Mouse (Mus musculus): ENCODE measurements around the gene Ip6k1. TPM values are rescaled to one million over a fixed set of nuclear protein-coding genes. Genes with fewer than 3 reads are reported as not detected.

Gene Ip6k1
- polyA plus RNA-seq, 1 experiment from 2014 or later, result 71.9 TPM

DNA sequence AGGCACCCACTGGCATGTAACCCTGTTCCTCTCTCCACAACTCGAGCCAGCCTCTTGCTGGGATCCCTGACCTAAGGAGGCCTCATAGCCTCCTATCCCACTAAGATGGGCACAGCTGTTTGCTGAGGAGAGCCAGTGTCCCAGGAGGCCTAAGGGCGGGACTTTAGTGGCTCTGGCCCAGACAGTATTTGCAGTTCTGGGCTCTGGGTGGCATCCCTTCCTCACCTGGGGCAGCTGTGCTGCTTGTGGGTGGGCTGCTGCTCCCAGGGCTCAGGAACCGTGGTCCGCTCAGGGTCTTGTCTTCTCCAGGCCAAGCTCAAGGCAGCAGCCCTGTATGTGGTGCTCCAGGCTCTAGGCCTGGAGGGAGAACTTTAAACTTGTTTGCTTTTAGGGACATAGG, 44.3 kb downstream of the Ip6k1 start:
- H3K36me3 ChIP-seq, result peaks cover 69% of the 10 kb centered on the region
- ATAC-seq (ENCODE audit: insufficient number of reproducible peaks, insufficient read depth, low FRiP score, low TSS enrichment, low read depth), result no peak
- no peak overlapping the region for H3K4me2 ChIP-seq
- peaks cover 26% of the 10 kb centered on the region for H3K4me1 ChIP-seq
- H3K9ac ChIP-seq, result no peak overlapping the region
- no peak overlapping the region for H3K27ac ChIP-seq
- no peaks in the 10 kb centered on the region for H3K9me3 ChIP-seq
- 84% methylated on average over 4 of the region's 4 CpGs for WGBS
- no peak overlapping the region for H3K4me3 ChIP-seq
- H3K27me3 ChIP-seq, result no peaks in the 10 kb centered on the region

DNA sequence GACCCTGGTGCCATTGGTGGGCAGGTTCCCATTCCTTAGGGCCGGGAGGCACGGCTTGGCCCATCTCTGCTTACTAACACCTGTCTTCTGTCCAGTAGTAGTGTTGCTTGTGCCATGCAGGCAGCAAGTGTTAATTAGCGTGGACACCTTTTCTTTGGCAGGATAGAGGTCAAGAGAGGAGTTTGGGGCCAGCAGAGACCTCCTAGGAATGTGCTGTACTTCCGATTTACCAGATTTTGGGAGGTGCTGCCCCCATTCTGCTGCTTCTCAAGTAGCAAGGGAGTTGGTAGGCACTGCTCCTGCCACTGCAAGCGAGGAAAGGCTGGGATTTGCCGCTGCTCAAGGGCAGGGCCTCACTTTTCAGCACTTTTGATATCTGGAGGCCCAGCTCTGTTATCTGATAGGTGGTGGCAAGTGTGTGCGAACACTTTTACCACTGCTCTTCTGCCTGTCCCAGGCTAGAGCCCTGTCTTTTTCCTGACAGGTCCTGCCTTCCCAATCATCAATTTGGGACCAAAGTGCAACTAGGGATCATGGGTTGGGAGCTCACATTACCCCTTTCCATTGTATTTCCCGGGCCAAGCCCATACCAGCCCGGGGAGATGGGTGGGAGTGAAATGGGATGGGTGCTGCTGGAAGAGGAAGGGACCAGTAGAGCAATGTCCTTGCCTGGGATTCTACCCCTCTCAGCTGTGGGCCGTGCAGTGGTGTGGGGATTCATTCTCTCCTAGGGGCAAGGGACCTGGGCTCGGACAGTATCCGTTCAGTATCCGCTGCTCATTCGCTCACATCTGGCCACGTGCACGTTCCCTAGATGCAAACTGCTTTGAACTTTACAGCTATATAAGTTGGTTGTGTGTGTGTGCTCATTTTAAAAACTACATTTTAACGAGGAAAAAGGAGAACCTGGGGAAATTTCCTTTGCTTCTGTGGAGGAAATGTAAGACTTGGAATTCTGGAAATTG, 45.6 kb downstream of the Ip6k1 start:
- Histone ChIP-seq H3K9ac (peak overlapping the region; percentile 70), H3K36me3 (peaks cover 66% of the 10 kb centered on the region), H3K27me3 (no peaks in the 10 kb centered on the region), H3K4me3 (peak overlapping the region; percentile 67), H3K4me2 (peak overlapping the region; percentile 92), H3K27ac (peak overlapping the region; percentile 57), H3K4me1 (peaks cover 33% of the 10 kb centered on the region), H3K9me3 (no peaks in the 10 kb centered on the region)
- no peak for ATAC-seq (ENCODE audit: insufficient number of reproducible peaks, insufficient read depth, low FRiP score, low TSS enrichment, low read depth)
- 40% methylated on average over 17 of the region's 17 CpGs for whole genome bisulfite sequencing

DNA sequence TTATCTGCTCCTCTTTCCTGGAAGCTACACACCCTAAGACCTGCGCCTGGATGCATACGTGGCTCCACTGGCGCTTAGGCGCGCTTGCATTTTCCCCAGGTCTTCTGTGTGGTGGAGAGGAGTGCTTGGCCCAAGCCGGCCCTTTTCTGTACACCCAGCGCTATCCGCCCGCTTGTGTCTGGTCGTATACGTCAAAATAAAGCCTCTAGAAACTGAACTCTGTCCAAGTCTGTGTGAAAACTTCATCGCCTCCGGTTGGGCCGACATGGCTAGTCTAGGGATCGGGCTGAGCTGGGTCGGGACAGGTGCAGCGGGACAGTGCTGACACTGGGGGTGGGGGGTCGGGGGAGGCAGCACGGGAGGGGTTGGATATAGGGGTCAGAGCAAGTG, 46.3 kb downstream of the Ip6k1 start:
- Histone ChIP-seq H3K4me1 (peaks cover 39% of the 10 kb centered on the region), H3K36me3 (peaks cover 65% of the 10 kb centered on the region), H3K9ac (peak overlapping the region; percentile 70), H3K9me3 (no peaks in the 10 kb centered on the region), H3K27ac (peak overlapping the region; percentile 57), H3K4me2 (peak overlapping the region; percentile 92), H3K27me3 (no peaks in the 10 kb centered on the region), H3K4me3 (peak overlapping the region; percentile 67)
- ATAC-seq (ENCODE audit: insufficient number of reproducible peaks, insufficient read depth, low FRiP score, low TSS enrichment, low read depth), result peak; percentile 52; the same call in 1 of the 2 replicates
- 1% methylated on average over 19 of the region's 19 CpGs for WGBS

DNA sequence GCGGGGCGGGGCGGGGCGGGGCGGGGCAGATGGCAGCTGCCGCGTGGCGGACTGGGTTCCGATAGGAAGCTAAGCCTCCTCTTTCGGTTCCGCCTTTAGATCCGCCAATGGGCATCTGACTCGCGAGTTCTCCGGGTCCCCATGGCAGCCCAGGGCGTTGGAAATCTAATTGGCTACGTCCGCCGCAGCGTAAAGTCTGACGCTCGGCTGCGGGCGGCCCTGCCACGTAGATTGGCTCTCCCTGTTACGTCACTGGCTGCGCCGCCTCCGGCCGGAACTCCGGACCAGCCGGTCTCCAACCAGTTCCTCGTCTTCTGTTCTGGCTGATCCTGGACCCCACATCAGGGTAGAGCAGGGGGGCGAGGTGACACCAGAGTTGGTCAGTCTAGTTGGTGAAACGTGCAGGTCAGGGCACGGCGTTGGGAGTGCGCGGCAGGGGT, 46.7 kb downstream of the Ip6k1 start, which contains the start of gene Gmppb:
TSS of gene Gmppb (plus strand) at position 227 of the 440 bp plus-strand sequence.
- peak; percentile 91 for ATAC-seq (ENCODE audit: insufficient number of reproducible peaks, insufficient read depth, low FRiP score, low TSS enrichment, low read depth)
- peak within 1 kb of the TSS; percentile 67 for H3K4me3 ChIP-seq
- H3K4me2 ChIP-seq, result peak within 1 kb of the TSS; percentile 92
- H3K36me3 ChIP-seq, result peaks cover 67% of the 10 kb centered on the region
- peak within 1 kb of the TSS; percentile 84 for H3K9ac ChIP-seq
- WGBS, result under 1% methylated on average over 38 of the region's 39 CpGs
- H3K27ac ChIP-seq, result peak within 1 kb of the TSS; percentile 72
- peaks cover 40% of the 10 kb centered on the region for H3K4me1 ChIP-seq
- no peaks in the 10 kb centered on the region for H3K27me3 ChIP-seq
- no peaks in the 10 kb centered on the region for H3K9me3 ChIP-seq

DNA sequence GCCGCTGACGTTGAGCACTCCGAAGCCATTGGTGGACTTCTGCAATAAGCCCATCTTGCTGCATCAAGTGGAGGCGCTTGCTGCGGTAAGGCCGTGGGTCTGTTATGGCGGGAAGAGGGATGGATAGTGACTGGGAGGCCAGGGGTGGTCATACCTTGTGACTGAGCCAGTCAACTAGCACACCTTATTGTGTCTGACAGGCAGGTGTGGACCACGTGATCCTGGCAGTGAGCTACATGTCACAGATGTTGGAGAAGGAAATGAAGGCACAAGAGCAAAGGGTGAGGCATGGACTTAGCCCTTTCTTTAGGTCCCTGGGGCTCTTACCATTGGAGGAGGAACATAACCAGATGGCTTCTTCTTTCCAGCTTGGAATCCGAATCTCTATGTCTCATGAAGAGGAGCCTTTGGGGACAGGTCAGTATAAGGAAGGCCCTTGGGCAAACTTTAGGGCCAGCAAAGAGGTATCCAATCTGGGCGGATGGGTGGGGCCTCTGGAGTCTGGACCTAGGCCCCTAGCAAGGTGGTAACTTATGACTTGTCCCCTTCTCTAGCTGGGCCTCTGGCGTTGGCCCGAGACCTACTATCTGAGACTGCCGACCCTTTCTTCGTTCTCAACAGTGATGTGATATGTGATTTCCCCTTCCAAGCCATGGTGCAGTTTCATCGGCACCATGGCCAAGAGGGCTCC, 47.4 kb downstream of the Ip6k1 start:
- peak overlapping the region; percentile 67 for H3K4me3 ChIP-seq
- no peak for ATAC-seq (ENCODE audit: insufficient number of reproducible peaks, insufficient read depth, low FRiP score, low TSS enrichment, low read depth)
- H3K27me3 ChIP-seq, result no peaks in the 10 kb centered on the region
- 42% methylated on average over 15 of the region's 15 CpGs for WGBS
- no peaks in the 10 kb centered on the region for H3K9me3 ChIP-seq
- peak overlapping the region; percentile 72 for H3K27ac ChIP-seq
- peaks cover 71% of the 10 kb centered on the region for H3K36me3 ChIP-seq
- H3K9ac ChIP-seq, result peak overlapping the region; percentile 84
- peaks cover 40% of the 10 kb centered on the region for H3K4me1 ChIP-seq
- peak overlapping the region; percentile 92 for H3K4me2 ChIP-seq

DNA sequence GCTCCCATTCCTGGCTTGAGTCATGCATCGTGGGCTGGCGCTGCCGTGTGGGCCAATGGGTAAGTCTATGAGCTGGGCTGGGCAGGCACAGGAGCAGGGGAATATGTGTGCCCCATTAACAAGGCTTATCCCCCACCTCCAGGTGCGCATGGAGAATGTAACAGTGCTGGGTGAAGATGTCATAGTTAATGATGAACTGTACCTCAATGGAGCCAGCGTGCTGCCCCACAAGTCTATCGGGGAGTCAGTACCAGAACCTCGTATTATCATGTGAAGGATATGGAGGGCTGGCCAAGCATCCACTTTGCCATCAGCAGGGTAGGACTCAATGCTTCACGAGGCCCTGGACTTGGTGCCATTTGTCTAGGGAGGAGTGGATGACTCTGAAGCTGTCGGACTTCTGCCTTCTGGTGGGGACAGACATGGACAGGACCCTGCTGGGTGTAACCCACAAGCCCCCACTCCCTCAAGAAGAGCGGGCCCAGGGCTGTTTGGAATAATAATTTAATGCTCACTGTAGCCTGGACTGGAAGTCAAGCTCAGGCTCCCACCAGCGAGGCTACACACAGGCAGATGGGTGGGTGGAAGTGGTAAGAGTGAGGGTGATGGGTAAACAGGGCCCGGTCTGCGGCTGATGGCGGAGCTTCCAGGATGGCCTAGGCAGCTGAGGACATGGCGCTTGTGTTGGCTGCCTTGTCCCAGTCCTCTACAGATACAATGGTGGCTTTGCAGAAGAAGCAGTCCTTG, 49.1 kb downstream of the Ip6k1 start:
- no peak overlapping the region for H3K9ac ChIP-seq
- H3K4me2 ChIP-seq, result no peak overlapping the region
- no peak overlapping the region for H3K27ac ChIP-seq
- no peaks in the 10 kb centered on the region for H3K27me3 ChIP-seq
- 93% methylated on average over 15 of the region's 15 CpGs for WGBS
- H3K4me1 ChIP-seq, result peaks cover 40% of the 10 kb centered on the region
- no peak overlapping the region for H3K4me3 ChIP-seq
- no peak for ATAC-seq (ENCODE audit: insufficient number of reproducible peaks, insufficient read depth, low FRiP score, low TSS enrichment, low read depth)
- peaks cover 71% of the 10 kb centered on the region for H3K36me3 ChIP-seq
- H3K9me3 ChIP-seq, result no peaks in the 10 kb centered on the region

DNA sequence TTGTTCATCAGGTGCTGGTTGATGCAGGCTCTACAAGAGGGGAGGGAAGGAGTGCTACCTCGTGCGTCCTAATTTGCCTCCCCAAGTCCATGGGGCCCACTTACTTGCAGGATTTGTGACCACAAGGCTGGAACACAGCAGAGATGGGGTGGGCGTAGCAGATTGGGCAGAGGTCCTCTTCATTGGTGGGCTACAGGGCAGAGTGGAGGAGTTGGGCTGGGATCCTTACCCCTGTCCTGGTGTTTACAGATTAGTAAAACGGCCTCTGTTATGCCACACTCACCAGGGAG, 49.6 kb downstream of the Ip6k1 start:
- ATAC-seq (ENCODE audit: insufficient number of reproducible peaks, insufficient read depth, low FRiP score, low TSS enrichment, low read depth), result no peak
- Histone ChIP-seq H3K9me3 (no peaks in the 10 kb centered on the region), H3K27me3 (no peaks in the 10 kb centered on the region), H3K4me1 (peaks cover 40% of the 10 kb centered on the region), H3K36me3 (peaks cover 71% of the 10 kb centered on the region), H3K4me3 (no peak overlapping the region), H3K4me2 (no peak overlapping the region), H3K9ac (0 out of 2 replicates have a peak overlapping the region, but pooled peaks have one; percentile 2), H3K27ac (no peak overlapping the region)
- WGBS, result 91% methylated on average over 4 of the region's 4 CpGs

DNA sequence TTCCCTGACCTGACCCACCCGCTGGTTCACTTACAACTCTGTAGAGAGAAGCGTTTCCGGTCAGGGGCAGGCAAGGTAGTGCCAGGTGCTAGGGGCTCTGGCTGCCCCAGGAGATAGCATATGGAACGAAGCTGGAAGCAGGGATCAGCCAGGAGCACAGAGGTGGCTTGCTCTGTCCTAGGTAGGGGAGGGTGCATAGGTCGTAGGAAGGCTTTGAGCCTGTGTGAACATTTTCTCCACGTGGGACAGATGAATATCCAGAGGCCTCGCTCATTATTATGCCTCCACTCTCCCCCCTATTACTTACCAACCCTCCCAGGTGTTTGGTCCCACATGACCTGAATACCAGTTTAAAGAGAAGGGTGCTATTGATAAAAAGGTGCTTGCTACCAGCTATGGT, 50.1 kb downstream of the Ip6k1 start:
- H3K36me3 ChIP-seq, result peaks cover 71% of the 10 kb centered on the region
- H3K4me3 ChIP-seq, result no peak overlapping the region
- H3K9me3 ChIP-seq, result no peaks in the 10 kb centered on the region
- 75% methylated on average over 7 of the region's 7 CpGs for WGBS
- no peak for ATAC-seq (ENCODE audit: insufficient number of reproducible peaks, insufficient read depth, low FRiP score, low TSS enrichment, low read depth)
- H3K4me2 ChIP-seq, result no peak overlapping the region
- H3K27ac ChIP-seq, result peak overlapping the region; percentile 30; the same call in 1 of the 2 replicates
- no peaks in the 10 kb centered on the region for H3K27me3 ChIP-seq
- peaks cover 40% of the 10 kb centered on the region for H3K4me1 ChIP-seq
- H3K9ac ChIP-seq, result 0 out of 2 replicates have a peak overlapping the region, but pooled peaks have one; percentile 2

DNA sequence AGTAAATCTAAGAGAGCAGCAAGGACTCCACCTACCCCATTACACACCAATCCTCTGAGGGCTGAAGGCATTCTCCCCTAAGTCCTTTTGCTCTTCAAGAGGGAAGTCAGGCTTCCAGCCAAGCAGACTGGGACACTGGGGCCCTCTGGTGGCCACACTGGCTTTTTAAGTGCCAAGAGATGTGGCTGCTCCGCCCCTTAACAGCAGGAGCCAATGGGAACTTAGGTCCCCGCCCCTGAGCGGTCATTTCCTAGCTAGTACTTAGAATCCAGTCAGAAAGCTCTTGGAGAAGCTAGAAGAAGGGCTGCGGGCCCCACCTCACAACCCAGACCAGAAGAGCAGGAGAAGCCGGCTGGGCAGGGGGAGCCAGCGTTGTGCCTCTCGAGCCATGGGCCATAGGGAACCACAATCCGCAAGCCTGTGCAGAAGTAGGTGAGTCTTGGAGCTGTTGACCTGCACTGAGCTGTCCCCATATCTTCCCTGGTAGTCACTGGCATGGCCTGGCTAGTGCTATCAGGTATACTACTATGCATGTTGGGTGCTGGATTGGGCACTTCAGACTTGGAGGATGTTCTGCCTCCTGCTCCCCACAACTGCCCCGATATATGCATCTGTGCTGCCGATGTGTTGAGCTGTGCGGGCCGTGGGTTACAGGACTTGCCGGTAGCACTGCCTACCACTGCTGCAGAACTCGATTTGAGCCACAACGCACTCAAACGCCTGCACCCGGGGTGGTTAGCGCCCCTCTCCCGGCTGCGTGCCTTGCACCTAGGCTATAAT, 50.8 kb downstream of the Ip6k1 start, which contains the start of gene Amigo3:
TSS of gene Amigo3 (plus strand) at position 275 of the 780 bp plus-strand sequence.
- peak within 1 kb of the TSS; percentile 56 for H3K9ac ChIP-seq
- peaks cover 33% of the 10 kb centered on the region for H3K4me1 ChIP-seq
- H3K36me3 ChIP-seq, result peaks cover 75% of the 10 kb centered on the region
- H3K27me3 ChIP-seq, result no peaks in the 10 kb centered on the region
- H3K9me3 ChIP-seq, result no peaks in the 10 kb centered on the region
- peak; percentile 53 for ATAC-seq (ENCODE audit: insufficient number of reproducible peaks, insufficient read depth, low FRiP score, low TSS enrichment, low read depth)
- peak within 1 kb of the TSS; percentile 23 for H3K4me3 ChIP-seq
- 60% methylated on average over 20 of the region's 20 CpGs for WGBS
- peak within 1 kb of the TSS; percentile 52 for H3K4me2 ChIP-seq
- peak within 1 kb of the TSS; percentile 66 for H3K27ac ChIP-seq

DNA sequence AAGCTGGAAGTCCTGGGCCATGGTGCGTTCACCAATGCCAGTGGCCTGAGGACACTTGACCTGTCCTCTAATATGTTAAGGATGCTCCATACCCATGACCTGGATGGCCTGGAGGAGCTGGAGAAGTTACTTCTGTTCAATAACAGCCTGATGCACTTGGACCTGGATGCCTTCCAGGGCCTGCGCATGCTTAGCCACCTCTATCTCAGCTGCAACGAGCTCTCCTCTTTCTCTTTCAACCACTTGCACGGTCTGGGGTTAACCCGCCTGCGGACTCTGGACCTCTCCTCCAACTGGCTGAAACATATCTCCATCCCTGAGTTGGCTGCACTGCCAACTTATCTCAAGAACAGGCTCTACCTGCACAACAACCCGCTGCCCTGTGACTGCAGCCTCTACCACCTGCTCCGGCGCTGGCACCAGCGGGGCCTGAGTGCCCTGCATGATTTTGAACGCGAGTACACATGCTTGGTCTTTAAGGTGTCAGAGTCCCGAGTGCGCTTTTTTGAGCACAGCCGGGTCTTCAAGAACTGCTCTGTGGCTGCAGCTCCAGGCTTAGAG, 51.4 kb downstream of the Ip6k1 start:
- Histone ChIP-seq H3K27ac (peak overlapping the region; percentile 66; the same call in 1 of the 2 replicates), H3K4me3 (peak overlapping the region; percentile 23; the same call in 1 of the 2 replicates), H3K9me3 (no peaks in the 10 kb centered on the region), H3K9ac (peak overlapping the region; percentile 56; the same call in 1 of the 2 replicates), H3K36me3 (peaks cover 82% of the 10 kb centered on the region), H3K4me2 (peak overlapping the region; percentile 52; the same call in 1 of the 2 replicates), H3K27me3 (no peaks in the 10 kb centered on the region), H3K4me1 (peaks cover 27% of the 10 kb centered on the region)
- no peak for ATAC-seq (ENCODE audit: insufficient number of reproducible peaks, insufficient read depth, low FRiP score, low TSS enrichment, low read depth)
- 92% methylated on average over 15 of the region's 15 CpGs for WGBS

Measured in embryonic facial prominence, embryonic 13.5 days (tissue).